Mouse (Mus musculus): ENCODE measurements around the gene Zfp710. TPM values are rescaled to one million over a fixed set of nuclear protein-coding genes. Genes with fewer than 3 reads are reported as not detected.
A peak's percentile ranks its signal among the peaks of the same experiment; 100 is the strongest.
"Not testable (repeated sequence)": the region's sequence is repeated elsewhere in the genome, so short reads cannot be mapped to it uniquely, and the experiment has no call there.

Zfp710 gene
- polyA plus RNA-seq, 1 experiment from 2014 or later, result 18.3 TPM

GRCm38 (mm10) chr7:80115224-80115590 lies 90.6 kb downstream of the Zfp710 start, which contains the start of gene Idh2:
Gene Idh2, minus strand, starts transcription at chr7:80115392.
- H3K4me2 ChIP-seq, result peak within 1 kb of the TSS; percentile 85
- H3K9ac ChIP-seq, result peak within 1 kb of the TSS; percentile 98
- H3K36me3 ChIP-seq, result peaks cover 4% of the 10 kb centered on the region; the same call in 1 of the 2 replicates
- no peaks in the 10 kb centered on the region for H3K9me3 ChIP-seq
- no peaks in the 10 kb centered on the region for H3K27me3 ChIP-seq
- ATAC-seq (ENCODE audit: low FRiP score), result peak; percentile 97
- peak within 1 kb of the TSS; percentile 97 for H3K27ac ChIP-seq
- 0% methylated on average over 29 of the region's 29 CpGs for WGBS
- H3K4me1 ChIP-seq (replicated peaks), result peaks cover 49% of the 10 kb centered on the region
- H3K4me3 ChIP-seq, result peak within 1 kb of the TSS; percentile 82

- H3K4me1 ChIP-seq (replicated peaks), result peaks cover 46% of the 10 kb centered on the region
- no peaks in the 10 kb centered on the region for H3K36me3 ChIP-seq
- peak overlapping the region; percentile 85 for H3K4me2 ChIP-seq
- no peaks in the 10 kb centered on the region for H3K27me3 ChIP-seq
- 78% methylated on average over 2 of the region's 2 CpGs for WGBS
- H3K9ac ChIP-seq, result peak overlapping the region; percentile 98
- H3K27ac ChIP-seq, result peak overlapping the region; percentile 97; the same call in 1 of the 2 replicates
- H3K4me3 ChIP-seq, result peak overlapping the region; percentile 82
- no peaks in the 10 kb centered on the region for H3K9me3 ChIP-seq
- no peak for ATAC-seq (ENCODE audit: low FRiP score)
Measured at GRCm38 (mm10) chr7:80116158-80116557, 91.5 kb downstream of the Zfp710 start.

- H3K27me3 ChIP-seq, result no peaks in the 10 kb centered on the region
- H3K27ac ChIP-seq, result no peak overlapping the region
- no peak for ATAC-seq (ENCODE audit: low FRiP score)
- no peak overlapping the region for H3K4me3 ChIP-seq
- H3K9ac ChIP-seq, result no peak overlapping the region
- 82% methylated on average over 4 of the region's 4 CpGs for WGBS
- peaks cover 16% of the 10 kb centered on the region for H3K4me1 ChIP-seq (replicated peaks)
- H3K4me2 ChIP-seq, result no peak overlapping the region
- no peaks in the 10 kb centered on the region for H3K36me3 ChIP-seq
- no peaks in the 10 kb centered on the region for H3K9me3 ChIP-seq
Measured at GRCm38 (mm10) chr7:80119198-80119597, 94.6 kb downstream of the Zfp710 start.

- Histone ChIP-seq H3K27ac (no peak overlapping the region), H3K4me1 (replicated peaks) (peaks cover 6% of the 10 kb centered on the region), H3K9me3 (no peaks in the 10 kb centered on the region), H3K36me3 (no peaks in the 10 kb centered on the region), H3K27me3 (no peaks in the 10 kb centered on the region), H3K4me3 (no peak overlapping the region), H3K9ac (no peak overlapping the region), H3K4me2 (no peak overlapping the region)
- no peak for ATAC-seq (ENCODE audit: low FRiP score)
- 76% methylated on average over 5 of the region's 5 CpGs for WGBS
Measured at GRCm38 (mm10) chr7:80121083-80121482, 96.5 kb downstream of the Zfp710 start.

GRCm38 (mm10) chr7:80123115-80123514 lies 98.5 kb downstream of the Zfp710 start:
- H3K9ac ChIP-seq, result no peak overlapping the region
- no peaks in the 10 kb centered on the region for H3K4me1 ChIP-seq (replicated peaks)
- no peak overlapping the region for H3K27ac ChIP-seq
- ATAC-seq (ENCODE audit: low FRiP score), result no peak
- H3K36me3 ChIP-seq, result no peaks in the 10 kb centered on the region
- H3K27me3 ChIP-seq, result no peaks in the 10 kb centered on the region
- no peak overlapping the region for H3K4me2 ChIP-seq
- 67% methylated on average over 4 of the region's 4 CpGs for WGBS
- no peaks in the 10 kb centered on the region for H3K9me3 ChIP-seq
- H3K4me3 ChIP-seq, result no peak overlapping the region

- ATAC-seq (ENCODE audit: low FRiP score), result no peak
- H3K4me2 ChIP-seq, result no peak overlapping the region
- no peak overlapping the region for H3K9ac ChIP-seq
- no peaks in the 10 kb centered on the region for H3K27me3 ChIP-seq
- no peaks in the 10 kb centered on the region for H3K4me1 ChIP-seq (replicated peaks)
- H3K27ac ChIP-seq, result no peak overlapping the region
- H3K9me3 ChIP-seq, result no peaks in the 10 kb centered on the region
- WGBS, result 89% methylated on average over 2 of the region's 2 CpGs
- no peaks in the 10 kb centered on the region for H3K36me3 ChIP-seq
- no peak overlapping the region for H3K4me3 ChIP-seq
Measured at GRCm38 (mm10) chr7:80123672-80124071, 99.1 kb downstream of the Zfp710 start.

- peaks cover 13% of the 10 kb centered on the region for H3K4me1 ChIP-seq (replicated peaks)
- no peak overlapping the region for H3K4me2 ChIP-seq
- no peaks in the 10 kb centered on the region for H3K36me3 ChIP-seq
- no peaks in the 10 kb centered on the region for H3K9me3 ChIP-seq
- ATAC-seq (ENCODE audit: low FRiP score), result no peak
- no peak overlapping the region for H3K27ac ChIP-seq
- no peak overlapping the region for H3K4me3 ChIP-seq
- no peaks in the 10 kb centered on the region for H3K27me3 ChIP-seq
- 74% methylated on average over 4 of the region's 4 CpGs for WGBS
- no peak overlapping the region for H3K9ac ChIP-seq
Measured at GRCm38 (mm10) chr7:80129278-80129677, 104.7 kb downstream of the Zfp710 start.

GRCm38 (mm10) chr7:80130344-80131055 lies 105.9 kb downstream of the Zfp710 start:
- no peaks in the 10 kb centered on the region for H3K36me3 ChIP-seq
- H3K9me3 ChIP-seq, result no peaks in the 10 kb centered on the region
- H3K4me1 ChIP-seq (replicated peaks), result peaks cover 22% of the 10 kb centered on the region
- H3K4me2 ChIP-seq, result no peak overlapping the region
- no peak overlapping the region for H3K4me3 ChIP-seq
- no peak overlapping the region for H3K9ac ChIP-seq
- H3K27ac ChIP-seq, result no peak overlapping the region
- WGBS, result 42% methylated on average over 12 of the region's 12 CpGs
- no peaks in the 10 kb centered on the region for H3K27me3 ChIP-seq
- ATAC-seq (ENCODE audit: low FRiP score), result no peak

GRCm38 (mm10) chr7:80131315-80131714 lies 106.7 kb downstream of the Zfp710 start:
- H3K4me3 ChIP-seq; H3K4me2 ChIP-seq; H3K27ac ChIP-seq; H3K9me3 ChIP-seq; ATAC-seq (ENCODE audit: low FRiP score); H3K27me3 ChIP-seq; H3K36me3 ChIP-seq; H3K9ac ChIP-seq: not testable (repeated sequence)
- peaks cover 22% of the 10 kb centered on the region for H3K4me1 ChIP-seq (replicated peaks)
- WGBS, result 77% methylated on average over 7 of the region's 7 CpGs

GRCm38 (mm10) chr7:80132541-80132940 lies 107.9 kb downstream of the Zfp710 start:
- Histone ChIP-seq H3K9me3 (peaks cover 3% of the 10 kb centered on the region; the same call in 1 of the 2 replicates), H3K36me3 (no peaks in the 10 kb centered on the region), H3K4me1 (replicated peaks) (peaks cover 22% of the 10 kb centered on the region), H3K4me3 (no peak overlapping the region), H3K27ac (no peak overlapping the region), H3K27me3 (no peaks in the 10 kb centered on the region), H3K4me2 (no peak overlapping the region), H3K9ac (no peak overlapping the region)
- no peak for ATAC-seq (ENCODE audit: low FRiP score)
- 51% methylated on average over 9 of the region's 9 CpGs for WGBS

GRCm38 (mm10) chr7:80134454-80135172 lies 110.0 kb downstream of the Zfp710 start:
- Histone ChIP-seq H3K27me3 (no peaks in the 10 kb centered on the region), H3K4me3 (no peak overlapping the region), H3K27ac (peak overlapping the region; percentile 55), H3K36me3 (no peaks in the 10 kb centered on the region), H3K4me1 (replicated peaks) (peaks cover 22% of the 10 kb centered on the region), H3K9ac (no peak overlapping the region), H3K4me2 (no peak overlapping the region), H3K9me3 (peaks cover 5% of the 10 kb centered on the region; the same call in 1 of the 2 replicates)
- 47% methylated on average over 8 of the region's 8 CpGs for WGBS
- peak; percentile 52 for ATAC-seq (ENCODE audit: low FRiP score)

GRCm38 (mm10) chr7:80135173-80135532 lies 110.5 kb downstream of the Zfp710 start:
- peak overlapping the region; percentile 55 for H3K27ac ChIP-seq
- peaks cover 5% of the 10 kb centered on the region; the same call in 1 of the 2 replicates for H3K9me3 ChIP-seq
- H3K36me3 ChIP-seq, result no peaks in the 10 kb centered on the region
- ATAC-seq (ENCODE audit: low FRiP score), result no peak
- 89% methylated on average over 1 of the region's 1 CpGs for WGBS
- no peaks in the 10 kb centered on the region for H3K27me3 ChIP-seq
- H3K4me2 ChIP-seq, result no peak overlapping the region
- H3K4me1 ChIP-seq (replicated peaks), result peaks cover 22% of the 10 kb centered on the region
- H3K4me3 ChIP-seq, result no peak overlapping the region
- H3K9ac ChIP-seq, result no peak overlapping the region

All from hindbrain, embryonic 13.5 days (tissue).